Mouse (Mus musculus) G1E (cell line): ENCODE results near the gene Nat8f2.

Source experiments
- CTCF ChIP-seq: IDR thresholded peaks from 2 replicates; pipeline ENCODE4 v1.5.1; 2012; ENCODE audit warnings: low read depth, low read length, inconsistent platforms, mixed read lengths
- GATA1 ChIP-seq: IDR thresholded peaks from 2 replicates; pipeline ENCODE4 v1.6.1; 2012; ENCODE audit warnings: borderline replicate concordance, low read length, inconsistent platforms, mixed read lengths
- POLR2AphosphoS5 ChIP-seq: IDR thresholded peaks from 2 replicates; pipeline ENCODE4 v1.6.1; 2012; ENCODE audit warnings: low read depth, low read length, inconsistent platforms; ENCODE audit not compliant: insufficient replicate concordance
- TAL1 ChIP-seq: conservative IDR thresholded peaks from 2 replicates; pipeline ENCODE4 v1.6.1; 2012; ENCODE audit warnings: low read depth, low read length, inconsistent platforms, mixed read lengths

DNA sequence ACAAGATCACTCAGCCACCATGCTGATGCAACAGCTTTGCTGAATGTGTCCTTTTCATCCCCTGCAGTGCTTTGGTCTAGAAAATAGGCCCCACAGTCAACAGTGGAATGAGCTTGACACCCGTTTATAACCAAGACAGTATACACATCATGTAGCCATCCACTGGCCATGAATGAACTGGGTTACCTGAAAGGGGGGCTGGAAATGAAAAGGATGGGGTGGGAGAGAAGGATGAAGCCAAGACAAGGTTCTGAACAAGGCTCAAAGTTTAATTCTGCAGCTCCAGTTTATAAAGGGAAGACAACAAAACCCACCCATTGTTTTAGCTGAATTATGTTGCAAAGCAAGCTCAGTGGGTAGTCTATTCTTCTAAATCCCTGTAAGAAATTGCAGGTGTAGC is 15.4 kb upstream of the Nat8f2 start:
- TF ChIP-seq GATA1 (no peak), CTCF (no peak), TAL1 (no peak), POLR2AphosphoS5 (no peak)
